Mouse (Mus musculus) heart, adult 2 months (tissue): Measurements from ENCODE around the gene Irf2.

ENCODE experiments used
- CTCF ChIP-seq: fragments of 200-600 bp; IDR thresholded peaks from 2 replicates; pipeline ENCODE4 v1.8.1; 2022; ENCODE audit warnings: antibody characterized with exemption, mild to moderate bottlenecking, moderate library complexity
- POLR2A ChIP-seq: fragments of 200-500 bp; IDR thresholded peaks from 2 replicates; pipeline ENCODE4 v1.6.1; 2011; ENCODE audit warnings: mild to moderate bottlenecking, low read depth, low read length, control low read depth; ENCODE audit not compliant: insufficient read depth

DNA sequence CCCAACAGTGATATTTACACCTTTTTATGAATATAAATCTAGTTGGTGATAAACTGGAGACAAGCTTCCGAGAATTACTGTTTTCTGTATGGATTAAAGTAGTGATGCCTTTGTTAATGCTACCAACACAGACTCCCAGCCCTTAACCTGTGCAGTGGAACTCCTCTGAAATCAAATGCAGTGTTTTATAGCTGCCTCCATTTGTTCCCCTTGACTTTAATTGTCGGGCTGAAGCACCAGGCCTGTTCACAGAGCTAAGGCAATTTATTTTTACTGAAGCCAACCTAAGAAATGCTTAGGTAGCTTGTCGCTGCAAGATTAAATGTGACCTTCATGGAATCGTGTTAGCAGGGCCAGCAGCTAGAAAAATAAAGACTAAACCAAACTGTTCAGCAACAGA is 11.6 kb downstream of the Irf2 start:
- no peak for TF ChIP-seq CTCF
- no peak for TF ChIP-seq POLR2A
